Mouse (Mus musculus) left cerebral cortex, postnatal 25 days (tissue): ENCODE measurements around the gene Rfx8. TPM values are rescaled to one million over a fixed set of nuclear protein-coding genes. Genes with fewer than 3 reads are reported as not detected.

Source experiments
- DNase-seq, 2 experiments: peaks; one replicate each; pipeline ENCODE4 v3.0.0; 2022; ENCODE audit warnings: low spot score in 2 of 2, mixed read lengths in 1 of 2
- intact Hi-C: fragments of 180-260 bp; cut with DNase I; formaldehyde crosslinking; loops from one replicate; pipeline ENCODE4 v1.15.1; 2025
- total RNA-seq, 2 experiments: library from RNA; stranded (reverse); gene quantifications; 2 replicates each; pipeline ENCODE4 v1.2.3; 2021

Rfx8 gene
- total RNA-seq, 2 experiments from 2014 or later: 0.16 TPM; not detected in 1

GRCm38 (mm10) chr1:39701274-39701602 is 19.6 kb downstream of the Rfx8 start:
- intact Hi-C loops: no loop called here
- DNase-seq: no peak

- DNase-seq: no peak
- intact Hi-C loops: no loop called here
Measured at GRCm38 (mm10) chr1:39700599-39701273, 20.1 kb downstream of the Rfx8 start.

DNA sequence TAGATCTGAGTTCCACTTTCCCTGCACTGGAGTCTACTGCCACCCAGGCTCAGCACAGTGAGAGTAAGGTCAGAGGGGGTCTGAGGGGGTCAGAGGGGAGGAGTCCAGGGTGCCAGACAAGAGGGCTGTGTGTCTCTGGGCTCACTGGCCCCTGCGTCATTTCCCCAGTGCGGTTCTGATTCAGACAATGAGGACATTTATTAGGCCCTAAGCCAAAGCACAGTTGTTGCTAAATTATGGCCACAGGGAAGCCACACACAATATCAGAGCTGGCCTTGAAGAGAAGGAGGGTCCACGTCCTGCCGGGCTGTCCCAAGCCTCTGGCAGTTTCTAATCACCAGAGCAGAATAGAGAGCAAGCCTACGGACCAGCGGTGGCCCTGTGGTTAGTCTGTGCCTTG is 22.3 kb downstream of the Rfx8 start:
- DNase-seq: no peak
- intact Hi-C loops: no loop called here

DNA sequence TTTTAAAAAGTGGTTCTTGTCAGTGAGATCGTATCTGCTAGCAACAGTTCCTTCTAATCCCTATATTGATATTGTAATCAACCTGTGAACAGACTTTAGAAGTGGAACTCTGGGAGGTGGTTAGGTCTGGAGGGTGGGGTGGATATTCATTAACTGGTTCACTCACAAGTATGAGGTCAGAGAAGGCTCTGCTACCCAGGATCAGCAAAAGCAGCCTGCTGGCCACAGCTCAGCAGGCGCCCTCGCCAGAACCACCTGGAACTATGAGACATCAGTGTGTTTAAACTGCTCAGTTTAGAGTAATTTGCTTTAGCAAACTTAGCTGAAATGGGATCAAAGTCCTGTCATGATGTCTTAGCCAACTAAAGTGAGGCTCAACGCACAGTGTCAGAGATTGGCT is 25.6 kb downstream of the Rfx8 start:
- no peak for DNase-seq
- intact Hi-C loops: no loop called here

DNA sequence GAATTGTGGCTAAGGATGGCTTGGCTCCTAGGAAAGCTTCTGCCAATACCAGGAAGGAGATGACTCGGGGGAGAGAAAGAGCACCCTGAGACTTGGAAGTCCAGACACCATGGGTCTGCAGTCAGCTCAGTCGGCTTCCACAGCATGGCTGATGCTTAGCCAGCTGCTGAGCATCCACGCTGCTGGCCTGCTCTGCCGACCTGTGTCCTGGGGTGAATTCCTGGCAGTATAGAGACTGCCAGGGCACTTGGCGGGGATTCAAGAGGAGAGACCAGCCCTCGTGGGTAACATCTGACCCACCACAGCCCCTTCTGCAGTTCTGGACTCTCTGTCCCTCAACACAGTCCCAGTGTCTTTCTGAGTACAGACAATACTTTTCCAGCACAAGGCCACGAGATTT is 26.0 kb downstream of the Rfx8 start:
- intact Hi-C loops: no loop called here
- DNase-seq: no peak

DNA sequence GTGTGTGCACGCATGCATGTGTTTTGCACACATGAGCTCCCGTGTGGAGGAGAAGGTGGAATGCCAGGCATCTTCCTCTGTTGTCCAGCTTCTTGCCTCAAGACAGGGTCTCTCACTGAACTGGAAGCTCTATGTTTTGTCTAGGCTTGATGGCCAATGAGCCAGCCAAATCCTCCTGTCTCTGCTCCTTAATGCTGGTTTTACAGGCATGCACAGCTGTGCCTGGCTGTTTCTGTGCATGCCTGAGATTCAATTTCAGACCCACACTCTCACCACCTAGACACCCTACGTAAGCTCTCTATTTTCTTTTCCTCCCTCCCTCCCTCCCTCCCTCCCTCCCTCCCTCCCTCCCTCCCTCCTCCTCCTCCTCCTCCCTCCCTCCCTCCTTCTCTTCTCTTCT is 28.8 kb downstream of the Rfx8 start:
- no peak for DNase-seq

GRCm38 (mm10) chr1:39691061-39691460 is 29.7 kb downstream of the Rfx8 start:
- no peak for DNase-seq
- intact Hi-C loops: no loop called here

More for the DNA sequence above, 28.8 kb downstream of the Rfx8 start:
- intact Hi-C loops: no loop called here

GRCm38 (mm10) chr1:39688573-39688972 is 32.2 kb downstream of the Rfx8 start:
- intact Hi-C loops: loop anchor here (5.0 kb wide), 4 partner anchors 74 to 854 kb away; no protein-coding TSS in a partner anchor
- no peak for DNase-seq

DNA sequence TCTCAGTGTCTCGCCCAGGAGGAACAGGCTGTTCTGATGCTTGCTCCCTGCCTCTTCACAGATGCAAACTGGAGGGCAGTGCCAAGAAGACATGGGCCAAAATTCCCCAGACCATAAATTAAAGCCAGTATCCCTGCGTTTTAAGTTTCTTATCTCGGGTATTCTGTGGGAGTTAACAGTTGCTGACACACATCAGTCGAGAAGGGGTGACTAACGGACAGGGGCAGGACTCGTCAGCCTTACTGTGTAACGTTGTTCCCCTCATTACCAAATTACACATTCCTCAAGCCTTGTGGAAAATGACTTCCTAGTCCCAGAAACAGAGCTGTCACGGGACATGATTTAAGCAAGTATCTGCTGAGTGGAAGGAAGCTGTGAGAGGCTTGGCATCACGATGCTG is 33.5 kb downstream of the Rfx8 start:
- intact Hi-C loops: loop anchor here (5.0 kb wide), 4 partner anchors 75 to 855 kb away; no protein-coding TSS in a partner anchor
- no peak for DNase-seq

- peak; percentile 79 to 87 for DNase-seq
- intact Hi-C loops: loop anchor here (5.0 kb wide), 4 partner anchors 76 to 856 kb away; no protein-coding TSS in a partner anchor
Measured at GRCm38 (mm10) chr1:39685841-39686240, 35.0 kb downstream of the Rfx8 start.

DNA sequence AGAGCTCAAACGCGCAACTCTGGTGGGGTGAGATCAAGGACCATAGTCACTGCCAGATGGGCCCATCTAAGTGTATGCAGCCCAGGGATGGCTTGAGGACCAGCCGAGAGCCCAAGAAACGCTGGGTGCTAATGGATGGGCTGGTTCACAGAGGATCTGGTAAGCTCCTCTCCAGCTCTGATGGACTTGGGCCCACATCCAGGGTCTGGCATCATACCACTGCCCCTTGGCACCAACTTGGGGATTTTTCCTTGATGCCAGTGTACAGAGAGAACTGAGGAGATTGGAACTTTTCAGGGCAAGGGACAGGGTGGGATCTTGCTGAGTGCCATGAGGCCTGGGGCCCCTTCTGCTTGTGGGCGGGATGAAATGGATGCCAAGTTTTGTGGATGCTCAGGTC is 39.2 kb downstream of the Rfx8 start:
- intact Hi-C loops: loop anchor here (5.0 kb wide), 1 partner anchor 221 kb away; the partner anchor contains the start of gene Map4k4
- no peak for DNase-seq

DNA sequence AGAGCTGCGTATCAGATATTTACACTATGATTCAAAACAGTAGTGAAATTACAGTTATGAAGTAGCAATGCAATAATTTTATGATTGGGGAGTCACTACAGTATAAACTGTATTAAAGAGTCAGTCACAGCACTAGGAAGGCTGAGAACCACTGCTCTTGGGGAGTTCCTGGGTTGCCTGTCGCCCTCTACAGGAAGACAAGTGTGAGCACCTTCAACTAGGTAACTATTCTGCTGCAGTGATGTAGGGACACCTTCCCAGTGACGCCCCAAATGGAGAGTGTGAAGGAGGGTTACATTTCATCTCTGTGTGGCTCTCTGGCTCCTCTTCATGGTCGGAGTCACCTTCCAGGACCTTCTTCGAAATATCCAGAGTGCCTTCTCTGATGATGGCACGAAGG is 40.3 kb downstream of the Rfx8 start:
- intact Hi-C loops: loop anchor here (5.0 kb wide), 1 partner anchor 222 kb away; the partner anchor contains the start of gene Map4k4

DNA sequence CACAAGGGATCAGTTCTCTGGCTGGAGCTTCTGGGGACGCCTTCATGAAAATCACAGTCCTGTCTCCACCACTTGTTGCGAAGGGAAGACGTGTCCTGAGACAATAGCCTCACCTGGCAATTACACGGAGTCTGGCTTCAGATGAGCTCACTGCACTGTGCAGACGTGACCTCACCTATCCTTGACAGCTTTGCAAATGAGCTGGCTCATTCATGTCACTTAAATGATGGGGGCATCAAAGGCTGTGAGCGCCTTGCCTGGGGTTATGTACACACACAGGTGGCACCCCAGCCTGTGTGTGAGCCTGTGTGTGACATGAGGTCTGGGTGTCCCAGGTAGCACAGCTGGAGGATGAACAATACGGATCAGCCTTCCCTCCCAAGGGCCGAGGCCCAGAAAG is 41.9 kb downstream of the Rfx8 start:
- intact Hi-C loops: no loop called here
- DNase-seq: no peak

More for the DNA sequence above, 40.3 kb downstream of the Rfx8 start:
- no peak for DNase-seq

DNA sequence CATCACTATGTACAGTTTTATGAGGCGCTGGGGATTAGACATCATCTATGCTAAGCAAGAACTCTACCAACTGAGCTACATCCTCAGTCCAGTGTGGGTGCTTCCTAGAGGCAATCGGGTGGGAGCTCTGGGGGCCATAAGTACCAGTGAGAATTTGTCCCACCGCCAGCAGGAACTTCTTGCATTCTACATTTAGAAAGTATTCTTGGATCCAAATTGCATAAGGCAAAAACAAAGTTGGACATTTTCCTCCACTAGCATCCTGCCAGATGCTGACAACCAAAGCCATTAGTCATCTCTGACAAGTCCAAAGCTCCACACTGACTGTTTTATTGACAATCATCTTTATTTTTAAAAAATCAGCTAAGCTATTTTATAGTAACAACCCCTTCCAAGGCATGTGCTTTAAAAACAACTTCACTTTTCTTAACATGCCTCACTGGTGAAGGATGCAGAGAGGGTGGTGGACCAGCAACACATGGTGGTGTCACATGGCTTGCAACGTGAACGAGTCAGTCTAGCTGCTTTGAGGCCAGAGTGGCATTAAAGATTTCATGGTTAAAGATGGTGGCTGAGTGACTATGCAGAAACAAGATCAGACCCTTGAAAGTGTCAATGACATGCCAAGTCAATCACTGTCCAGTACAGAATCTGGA is 44.4 kb downstream of the Rfx8 start:
- intact Hi-C loops: no loop called here
- DNase-seq: peak; percentile 32 to 84

DNA sequence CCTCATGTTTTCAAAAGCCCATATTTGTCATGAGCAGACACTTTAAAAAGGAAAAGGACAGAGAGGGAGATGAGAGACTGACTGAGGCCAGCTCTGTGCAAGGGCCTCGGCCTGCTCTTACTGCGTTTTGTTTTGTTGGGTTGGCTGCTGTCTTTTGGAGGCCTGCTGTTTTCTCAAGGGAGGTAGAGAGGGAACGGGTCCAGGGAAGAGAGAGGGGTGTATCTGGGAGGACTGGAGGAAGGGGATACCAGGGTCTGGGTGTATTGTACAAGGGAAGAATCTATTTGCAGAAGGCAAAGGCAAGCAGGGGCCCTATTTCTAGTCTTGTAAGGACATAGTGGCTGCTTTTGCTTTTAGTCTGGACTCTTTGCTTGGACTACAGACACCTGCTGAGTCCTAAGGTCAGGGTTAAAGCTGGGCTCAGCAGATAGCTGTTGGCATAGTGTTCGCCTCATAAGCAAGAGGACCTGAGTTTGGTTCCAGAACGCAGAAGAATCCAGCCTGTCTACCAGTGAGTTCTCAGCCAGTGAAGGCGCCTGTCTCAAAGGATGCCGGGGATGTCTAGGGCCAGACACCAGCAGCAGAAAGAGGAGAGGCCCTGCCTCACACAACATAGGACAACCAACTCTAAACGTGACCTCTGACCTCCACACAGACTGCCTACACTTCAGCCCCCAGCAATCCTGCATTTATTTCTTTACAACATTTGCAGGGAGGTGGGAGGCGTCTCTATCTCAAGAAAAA is 48.3 kb downstream of the Rfx8 start:
- intact Hi-C loops: no loop called here
- DNase-seq: no peak

- intact Hi-C loops: no loop called here
- no peak for DNase-seq
Measured at GRCm38 (mm10) chr1:39670211-39670935, 50.4 kb downstream of the Rfx8 start.

- intact Hi-C loops: no loop called here
- no peak for DNase-seq
Measured at GRCm38 (mm10) chr1:39666751-39667252, 54.0 kb downstream of the Rfx8 start.

DNA sequence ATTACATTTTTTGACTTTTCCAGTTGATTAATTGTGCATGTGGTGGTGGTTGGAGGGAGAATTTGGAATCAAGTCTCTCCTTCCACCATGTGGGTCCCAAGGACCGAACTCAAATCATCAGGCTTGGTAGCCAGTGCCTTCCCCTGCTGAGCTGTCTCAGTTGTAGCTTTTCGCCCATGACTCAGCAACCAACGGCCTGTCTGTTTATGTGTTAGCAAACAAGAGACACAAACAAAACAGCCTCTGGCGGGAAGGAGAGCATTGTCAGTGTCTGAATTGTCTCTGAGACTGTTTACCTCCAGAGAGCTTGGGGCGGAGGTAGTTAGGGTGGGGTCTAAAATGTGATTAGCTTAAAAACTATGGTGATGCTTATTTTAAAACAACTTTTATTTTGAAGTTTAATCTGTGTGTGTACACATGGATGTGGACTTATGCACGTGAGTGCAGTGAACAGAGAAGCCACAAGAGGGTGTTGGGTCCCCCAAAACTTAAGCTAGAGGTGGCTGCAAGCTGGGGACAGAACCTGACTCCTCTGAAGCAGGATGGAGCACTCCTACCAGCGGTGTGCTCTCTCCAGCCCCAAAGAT is 56.7 kb downstream of the Rfx8 start:
- intact Hi-C loops: no loop called here
- DNase-seq: no peak

DNA sequence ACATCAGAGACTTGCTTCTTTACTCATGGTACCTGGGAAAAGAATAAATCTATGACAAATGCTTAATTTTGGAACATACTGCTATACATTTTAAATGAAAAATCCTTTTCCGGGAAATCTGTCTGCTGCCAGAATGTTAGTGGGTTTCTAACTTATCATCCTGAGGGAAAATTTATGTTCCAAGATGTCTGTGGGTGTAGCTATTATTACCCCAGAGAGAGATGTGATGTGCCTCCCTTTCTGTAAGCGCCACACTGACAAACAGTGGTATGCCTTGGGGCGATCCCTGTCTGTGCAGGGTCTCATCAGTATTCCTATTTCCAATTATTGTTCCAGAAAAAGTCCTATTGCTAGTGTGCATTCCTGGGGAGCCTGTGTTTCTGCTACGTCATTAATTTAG is 57.7 kb downstream of the Rfx8 start:
- peak in 1 of 2 experiments; percentile 74 for DNase-seq
- intact Hi-C loops: no loop called here
